9 mouse cellular contexts compared by ENCODE assay signal in genomic region chr9:54736284-54736701, GRCm38 (mm10). TPM values are rescaled to one million over a fixed set of nuclear protein-coding genes. Genes with fewer than 3 reads are reported as not detected.
A peak's percentile ranks its signal among the peaks of the same experiment; 100 is the strongest.
DNase-seq lines count a peak whose midpoint lies in the region; ATAC-seq and TF ChIP-seq lines count a peak whose summit lies in the region.
"Had no signal": no experiment of that assay in that cellular context is flagged by ENCODE, and none has a peak within 500 bp of the region (broad histone marks: within the 10 kb centered on the region; RNA-seq: fewer than 3 reads in every experiment).

No protein-coding gene starts in this region.

- no peak overlapping the region for H3K4me3 ChIP-seq in forebrain, embryonic 11.5 days (ENCODE audit: low read depth, low read length)
- no peak overlapping the region for H3K4me3 ChIP-seq in forebrain, embryonic 15.5 days
- H3K4me3 ChIP-seq in hindbrain, embryonic 15.5 days, result no peak overlapping the region
- no peak overlapping the region for H3K4me3 ChIP-seq in liver, postnatal 0 days (ENCODE audit: low read depth, low read length)
- H3K4me3 ChIP-seq: midbrain, embryonic 12.5 days had no signal

- TF ChIP-seq CTCF in liver, postnatal 0 days (IDR thresholded peaks at IDR 0.05; ENCODE audit: low read depth), result peak; percentile 82

- no peaks in the 10 kb centered on the region for H3K36me3 ChIP-seq in forebrain, embryonic 11.5 days (ENCODE audit: control insufficient read depth, insufficient read depth, low read length)
- H3K36me3 ChIP-seq in forebrain, embryonic 15.5 days, result no peaks in the 10 kb centered on the region
- H3K36me3 ChIP-seq in hindbrain, embryonic 15.5 days, result no peaks in the 10 kb centered on the region
- H3K36me3 ChIP-seq in liver, postnatal 0 days (replicated peaks; ENCODE audit: insufficient read depth, low read length), result no peaks in the 10 kb centered on the region
- H3K36me3 ChIP-seq: midbrain, embryonic 12.5 days had no signal

- no peak for TF ChIP-seq EP300 in liver, postnatal 0 days (IDR thresholded peaks at IDR 0.05; ENCODE audit: low read depth)

- H3K4me1 ChIP-seq in forebrain, embryonic 11.5 days (replicated peaks; ENCODE audit: control insufficient read depth, insufficient read depth, low read length), result 0 out of 2 replicates have a peak, but pooled peaks cover 5% of the 10 kb centered on the region
- H3K4me1 ChIP-seq in forebrain, embryonic 15.5 days, result peaks cover 21% of the 10 kb centered on the region
- H3K4me1 ChIP-seq in hindbrain, embryonic 15.5 days (replicated peaks), result peaks cover 21% of the 10 kb centered on the region
- peaks cover 6% of the 10 kb centered on the region for H3K4me1 ChIP-seq in liver, postnatal 0 days (ENCODE audit: insufficient read depth)

- H3K9ac ChIP-seq in forebrain, embryonic 11.5 days (ENCODE audit: low read length), result no peak overlapping the region; the same call in 1 of the 2 replicates
- no peak overlapping the region for H3K9ac ChIP-seq in forebrain, embryonic 15.5 days (replicated peaks)
- H3K9ac ChIP-seq in hindbrain, embryonic 15.5 days, result no peak overlapping the region
- H3K9ac ChIP-seq in liver, postnatal 0 days (replicated peaks), result no peak overlapping the region
- H3K9ac ChIP-seq: midbrain, embryonic 12.5 days had no signal

- H3K27me3 ChIP-seq in forebrain, embryonic 11.5 days (ENCODE audit: control insufficient read depth, insufficient read depth, low read length), result no peaks in the 10 kb centered on the region
- H3K27me3 ChIP-seq in forebrain, embryonic 15.5 days, result no peaks in the 10 kb centered on the region
- no peaks in the 10 kb centered on the region for H3K27me3 ChIP-seq in hindbrain, embryonic 15.5 days
- H3K27me3 ChIP-seq in liver, postnatal 0 days (ENCODE audit: insufficient read depth, low read length), result no peaks in the 10 kb centered on the region
- H3K27me3 ChIP-seq: midbrain, embryonic 12.5 days had no signal

- H3K4me2 ChIP-seq in forebrain, embryonic 11.5 days (ENCODE audit: low read depth, low read length, severe bottlenecking), result no peak overlapping the region
- H3K4me2 ChIP-seq in forebrain, embryonic 15.5 days (replicated peaks), result no peak overlapping the region
- 0 out of 2 replicates have a peak overlapping the region, but pooled peaks have one; percentile 6 for H3K4me2 ChIP-seq in hindbrain, embryonic 15.5 days
- H3K4me2 ChIP-seq in liver, postnatal 0 days (ENCODE audit: low read depth, low read length), result peak overlapping the region; percentile 36; the same call in 1 of the 2 replicates
- H3K4me2 ChIP-seq: midbrain, embryonic 12.5 days had no signal

- 17% methylated on average over 9 of the region's 9 CpGs for WGBS in forebrain, embryonic 11.5 days
- 17% methylated on average over 9 of the region's 9 CpGs for WGBS in forebrain, embryonic 15.5 days
- WGBS in hindbrain, embryonic 15.5 days, result 22% methylated on average over 9 of the region's 9 CpGs
- 17% methylated on average over 9 of the region's 9 CpGs for WGBS in liver, postnatal 0 days (ENCODE audit: insufficient replicate concordance)

- peak; percentile 86 for DNase-seq in forebrain, embryonic 11.5 days (ENCODE audit: low spot score)
- DNase-seq in urinary bladder, postnatal 25 days (ENCODE audit: low spot score), result peak; percentile 26
- no peak for DNase-seq in urinary bladder, postnatal 4 days (ENCODE audit: low spot score in 2 of 2)
- peak; percentile 92 for DNase-seq in embryo, embryonic 11 days
- peak; percentile 70 for DNase-seq in liver, postnatal 0 days
- peak; percentile 20 to 21 for DNase-seq in spleen, postnatal 36 days (ENCODE audit: low spot score in 2 of 2)

- no peak overlapping the region for H3K27ac ChIP-seq in forebrain, embryonic 11.5 days (ENCODE audit: low read depth, low read length)
- no peak overlapping the region for H3K27ac ChIP-seq in forebrain, embryonic 15.5 days (replicated peaks)
- H3K27ac ChIP-seq in hindbrain, embryonic 15.5 days (replicated peaks), result no peak overlapping the region
- no peak overlapping the region for H3K27ac ChIP-seq in liver, postnatal 0 days (ENCODE audit: low read depth)
- H3K27ac ChIP-seq: midbrain, embryonic 12.5 days had no signal

- H3K9me3 ChIP-seq in forebrain, embryonic 11.5 days (ENCODE audit: control insufficient read depth, low read length), result no peaks in the 10 kb centered on the region
- H3K9me3 ChIP-seq in forebrain, embryonic 15.5 days, result no peaks in the 10 kb centered on the region
- H3K9me3 ChIP-seq in hindbrain, embryonic 15.5 days, result no peaks in the 10 kb centered on the region
- no peaks in the 10 kb centered on the region for H3K9me3 ChIP-seq in liver, postnatal 0 days (ENCODE audit: low read length)
- H3K9me3 ChIP-seq: midbrain, embryonic 12.5 days had no signal

- 0 out of 2 replicates have a peak, but pooled peaks have one; percentile 28 for ATAC-seq in forebrain, embryonic 11.5 days (replicated peaks; ENCODE audit: low FRiP score)
- no peak for ATAC-seq in forebrain, embryonic 15.5 days (replicated peaks)
- no peak for ATAC-seq in hindbrain, embryonic 15.5 days (ENCODE audit: low FRiP score, low read depth)
- no peak for ATAC-seq in liver, postnatal 0 days

RNA-seq across cellular contexts. Expression of gene Wdr61, which starts 2.0 kb away (rescaled TPM):
- polyA plus RNA-seq in forebrain, embryonic 11.5 days (2014; fragmentation: Nextera tagmentation; extraction: Ambion mirVana), result 158 and 159 TPM in 2 replicates
- polyA plus RNA-seq in forebrain, embryonic 15.5 days (2015; fragmentation: Nextera tagmentation; extraction: Ambion mirVana), result 121 and 123 TPM in 2 replicates
- 88.8 and 94.1 TPM in 2 replicates for polyA plus RNA-seq in hindbrain, embryonic 15.5 days (2015; fragmentation: Nextera tagmentation; extraction: Ambion mirVana)
- polyA plus RNA-seq in liver, postnatal 0 days (2015; fragmentation: Nextera tagmentation; extraction: Ambion mirVana), result 72.1 and 75.4 TPM in 2 replicates

RNA-seq across cellular contexts. Expression of gene Crabp1, which starts 28.3 kb away (rescaled TPM):
- 219 and 275 TPM in 2 replicates for polyA plus RNA-seq in forebrain, embryonic 11.5 days (2014; fragmentation: Nextera tagmentation; extraction: Ambion mirVana)
- polyA plus RNA-seq in forebrain, embryonic 15.5 days (2015; fragmentation: Nextera tagmentation; extraction: Ambion mirVana), result 47.3 and 53.2 TPM in 2 replicates
- polyA plus RNA-seq in hindbrain, embryonic 15.5 days (2015; fragmentation: Nextera tagmentation; extraction: Ambion mirVana), result 224 and 240 TPM in 2 replicates
- polyA plus RNA-seq in liver, postnatal 0 days (2015; fragmentation: Nextera tagmentation; extraction: Ambion mirVana), result not detected in 2 replicates

RNA-seq across cellular contexts. Expression of gene Dnaja4, which starts 37.6 kb away (rescaled TPM):
- polyA plus RNA-seq in forebrain, embryonic 11.5 days (2014; fragmentation: Nextera tagmentation; extraction: Ambion mirVana), result 2.3 and 3.1 TPM in 2 replicates
- 5.0 and 6.5 TPM in 2 replicates for polyA plus RNA-seq in forebrain, embryonic 15.5 days (2015; fragmentation: Nextera tagmentation; extraction: Ambion mirVana)
- 7.5 and 7.6 TPM in 2 replicates for polyA plus RNA-seq in hindbrain, embryonic 15.5 days (2015; fragmentation: Nextera tagmentation; extraction: Ambion mirVana)
- polyA plus RNA-seq in liver, postnatal 0 days (2015; fragmentation: Nextera tagmentation; extraction: Ambion mirVana), result 6.0 and 6.8 TPM in 2 replicates

Comparison
In these comparisons a context has a peak if more than half of its experiments do, and no peak if none do; other contexts are left out.
1. DNase-seq: peak in forebrain, embryonic 11.5 days (single experiment), urinary bladder, postnatal 25 days (single experiment), embryo, embryonic 11 days (single experiment), liver, postnatal 0 days (single experiment) and spleen, postnatal 36 days (2 of 2); none in urinary bladder, postnatal 4 days (0 of 2).
2. H3K4me2 ChIP-seq: peak in hindbrain, embryonic 15.5 days (single experiment) and liver, postnatal 0 days (single experiment); none in forebrain, embryonic 11.5 days (single experiment) and forebrain, embryonic 15.5 days (single experiment).
3. RNA of gene Crabp1, which starts 28.3 kb away (polyA plus RNA-seq): 219 to 275 TPM in forebrain, embryonic 11.5 days, 224 to 240 TPM in hindbrain, embryonic 15.5 days and 47.3 to 53.2 TPM in forebrain, embryonic 15.5 days; not detected in liver, postnatal 0 days; every median in the first group is over 10 times any median in the second.